Mouse (Mus musculus): ENCODE data around the gene 1700022I11Rik.

DNA sequence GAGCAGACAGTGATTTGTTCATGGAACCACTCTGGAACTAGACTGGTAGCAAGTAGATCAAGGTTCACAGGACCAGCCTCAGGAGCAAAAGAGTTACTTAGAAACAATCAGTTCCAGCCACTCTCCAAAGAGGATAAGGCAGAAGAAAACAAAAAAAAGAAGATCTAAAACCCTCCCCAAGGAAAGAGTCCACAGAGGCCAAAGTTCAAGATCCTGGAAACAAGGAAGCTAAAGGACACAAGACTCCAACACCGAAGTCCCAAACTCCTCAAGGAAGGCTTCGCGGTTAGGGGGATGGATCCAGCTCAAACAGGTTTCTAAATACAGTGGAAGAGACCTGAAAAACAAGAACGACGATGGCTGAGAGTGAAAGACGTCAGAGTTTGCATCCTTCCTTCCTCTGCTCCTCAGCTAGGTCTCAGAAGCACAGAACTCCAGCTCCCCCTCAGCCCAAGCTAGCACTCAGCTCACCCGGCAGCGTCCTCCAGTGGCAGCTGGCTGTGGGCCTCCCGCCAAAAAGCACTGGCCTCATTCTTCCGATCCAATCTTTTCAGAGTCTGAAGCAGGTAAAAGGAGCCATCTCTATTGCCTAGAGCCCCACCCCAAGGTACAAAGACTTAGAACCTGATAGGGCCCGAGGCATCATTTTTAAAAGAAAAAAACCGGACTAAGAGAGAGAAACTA lies 33.5 kb downstream of the 1700022I11Rik start:
- no peak for TF ChIP-seq POLR2A (IDR thresholded peaks at IDR 0.05; ENCODE audit: control insufficient read depth, low read depth, low read length)
- no peak for TF ChIP-seq CTCF (IDR thresholded peaks at IDR 0.05; ENCODE audit: control insufficient read depth, insufficient read depth, insufficient replicate concordance, low read depth, low read length)

Measured in testis, adult 2 months (tissue).